Mouse (Mus musculus) C2C12 (cell line): ENCODE results near the gene Flot1. TPM values are rescaled to one million over a fixed set of nuclear protein-coding genes. Genes with fewer than 3 reads are reported as not detected.

Experiments
- H3K27me3 ChIP-seq: one replicate; pipeline ENCODE4 v1.6.1; 2011; ENCODE audit not compliant: control insufficient read depth, insufficient read depth, insufficient read length
- H3K36me3 ChIP-seq: one replicate; pipeline ENCODE4 v1.6.1; 2011; ENCODE audit not compliant: control insufficient read depth, insufficient read depth
- H3K4me3 ChIP-seq: one replicate; pipeline ENCODE4 v1.5.1; 2011; ENCODE audit warnings: mild to moderate bottlenecking, control low read depth; ENCODE audit not compliant: poor library complexity, insufficient read depth, severe bottlenecking
- H3K79me2 ChIP-seq: one replicate; pipeline ENCODE4 v1.6.1; 2011; ENCODE audit not compliant: control insufficient read depth, insufficient read depth
- H3K79me3 ChIP-seq: one replicate; pipeline ENCODE4 v1.6.1; 2011; ENCODE audit warnings: low read depth, control low read depth
- H3ac ChIP-seq: one replicate; pipeline ENCODE3; 2011; ENCODE audit warnings: low read depth; ENCODE audit not compliant: control insufficient read depth, insufficient read length
- CEBPB ChIP-seq: IDR thresholded peaks from one replicate; pipeline ENCODE4 v1.6.1; 2011; ENCODE audit warnings: low read depth, mild to moderate bottlenecking, control low read depth, moderate library complexity
- CTCF ChIP-seq: IDR thresholded peaks from one replicate; pipeline ENCODE4 v1.5.1; 2011; ENCODE audit not compliant: control insufficient read depth, insufficient read depth, insufficient read length
- FOSL1 ChIP-seq: IDR thresholded peaks from one replicate; pipeline ENCODE4 v1.8.0; 2011; ENCODE audit warnings: mild to moderate bottlenecking, low read length; ENCODE audit not compliant: poor library complexity, insufficient read depth, severe bottlenecking
- MAX ChIP-seq: IDR thresholded peaks from one replicate; pipeline ENCODE4 v1.6.1; 2011; ENCODE audit warnings: mild to moderate bottlenecking, control low read depth
- MYOD1 ChIP-seq: IDR thresholded peaks from one replicate; pipeline ENCODE4 v1.6.1; 2011; ENCODE audit warnings: low read depth; ENCODE audit not compliant: control insufficient read depth, insufficient read length
- MYOG ChIP-seq: IDR thresholded peaks from one replicate; pipeline ENCODE4 v1.6.1; 2011; ENCODE audit not compliant: control insufficient read depth, insufficient read length; ENCODE audit errors: extremely low read depth
- USF1 ChIP-seq: IDR thresholded peaks from one replicate; pipeline ENCODE4 v1.6.1; 2011; ENCODE audit warnings: low read depth, mild to moderate bottlenecking, control low read depth, moderate library complexity
- polyA plus RNA-seq: library from polyadenylated mRNA; unstranded; fragments of >200 nt; fragmentation: generic; extraction: Trizol; gene quantifications from one replicate; pipeline ENCODE4 v1.2.1, GENCODE M21; 2012; ENCODE audit warnings: missing spikeins

The Flot1 gene
- polyA plus RNA-seq, 1 experiment: 57.2 TPM

- H3K4me3 ChIP-seq: no peak overlapping the region
- H3K27me3 ChIP-seq: no peaks in the 10 kb centered on the region
- TF ChIP-seq USF1 (no peak), CEBPB (no peak), FOSL1 (no peak), MYOD1 (no peak), CTCF (no peak), MAX (no peak), MYOG (no peak)
- no peaks in the 10 kb centered on the region for H3K36me3 ChIP-seq
- no peaks in the 10 kb centered on the region for H3K79me2 ChIP-seq
- H3ac ChIP-seq: no peak overlapping the region
- no peaks in the 10 kb centered on the region for H3K79me3 ChIP-seq
Measured at GRCm38 (mm10) chr17:35803020-35803419, 20.0 kb upstream of the Flot1 start.

- Histone ChIP-seq H3K36me3 (no peaks in the 10 kb centered on the region), H3K79me2 (no peaks in the 10 kb centered on the region), H3K79me3 (no peaks in the 10 kb centered on the region), H3K27me3 (no peaks in the 10 kb centered on the region), H3K4me3 (no peak overlapping the region), H3ac (no peak overlapping the region)
- TF ChIP-seq MYOD1 (no peak), USF1 (no peak), MYOG (no peak), FOSL1 (no peak), MAX (no peak), CTCF (no peak), CEBPB (no peak)
Measured at GRCm38 (mm10) chr17:35803858-35804399, 19.1 kb upstream of the Flot1 start.

- no peak overlapping the region for H3ac ChIP-seq
- no peaks in the 10 kb centered on the region for H3K79me2 ChIP-seq
- H3K27me3 ChIP-seq: no peaks in the 10 kb centered on the region
- H3K79me3 ChIP-seq: no peaks in the 10 kb centered on the region
- TF ChIP-seq FOSL1 (no peak), CEBPB (no peak), MAX (no peak), MYOG (no peak), USF1 (no peak), CTCF (no peak), MYOD1 (no peak)
- no peak overlapping the region for H3K4me3 ChIP-seq
- no peaks in the 10 kb centered on the region for H3K36me3 ChIP-seq
Measured at GRCm38 (mm10) chr17:35808073-35808472, 15.0 kb upstream of the Flot1 start.

GRCm38 (mm10) chr17:35809395-35809794 is 13.6 kb upstream of the Flot1 start:
- Histone ChIP-seq H3K4me3 (no peak overlapping the region), H3K27me3 (no peaks in the 10 kb centered on the region), H3K36me3 (no peaks in the 10 kb centered on the region), H3K79me3 (no peaks in the 10 kb centered on the region), H3K79me2 (no peaks in the 10 kb centered on the region), H3ac (no peak overlapping the region)
- no peak for TF ChIP-seq CEBPB
- no peak for TF ChIP-seq MYOD1
- TF ChIP-seq FOSL1: no peak
- TF ChIP-seq CTCF: no peak
- no peak for TF ChIP-seq MAX
- no peak for TF ChIP-seq MYOG
- TF ChIP-seq USF1: no peak

GRCm38 (mm10) chr17:35810900-35811648 is 12.0 kb upstream of the Flot1 start:
- Histone ChIP-seq H3K79me3 (no peaks in the 10 kb centered on the region), H3K27me3 (no peaks in the 10 kb centered on the region), H3K79me2 (no peaks in the 10 kb centered on the region), H3ac (no peak overlapping the region), H3K4me3 (no peak overlapping the region), H3K36me3 (no peaks in the 10 kb centered on the region)
- TF ChIP-seq MAX (no peak), FOSL1 (no peak), MYOG (no peak), CTCF (no peak), USF1 (no peak), CEBPB (no peak), MYOD1 (no peak)
